Mouse (Mus musculus): Measurements from ENCODE around the gene Satb2.

GRCm38 (mm10) chr1:56965879-56966579 is 12.4 kb downstream of the Satb2 start:
- TF ChIP-seq POLR2A (IDR thresholded peaks at IDR 0.05; ENCODE audit: control insufficient read depth in 1 of 2, insufficient read depth in 1 of 2, low read depth in 1 of 2, low read length in 2 of 2, poor library complexity in 1 of 2) (no peak), TBP (IDR thresholded peaks at IDR 0.05; ENCODE audit: low read depth, low read length) (no peak), CHD2 (IDR thresholded peaks at IDR 0.05; ENCODE audit: low read length) (no peak), MEF2A (IDR thresholded peaks at IDR 0.05; ENCODE audit: extremely low read depth, insufficient replicate concordance, low read depth, low read length, poor library complexity, severe bottlenecking) (no peak), E2F4 (IDR thresholded peaks at IDR 0.05; ENCODE audit: borderline replicate concordance, low read depth, low read length) (no peak), CTCF (IDR thresholded peaks at IDR 0.05 in 2 of 3, conservative IDR thresholded peaks at IDR 0.05 in 1 of 3; ENCODE audit: control insufficient read depth in 1 of 3, insufficient read depth in 1 of 3, low read depth in 2 of 3, low read length in 3 of 3, poor library complexity in 1 of 3, severe bottlenecking in 1 of 3) (no peak), MYC (IDR thresholded peaks at IDR 0.05; ENCODE audit: low read depth, low read length) (no peak)

All from MEL (cell line).